Mouse (Mus musculus): ENCODE data around the gene Tmem170. TPM values are rescaled to one million over a fixed set of nuclear protein-coding genes. Genes with fewer than 3 reads are reported as not detected.

The Tmem170 gene
- polyA plus RNA-seq, 1 experiment = 1.1 TPM

DNA sequence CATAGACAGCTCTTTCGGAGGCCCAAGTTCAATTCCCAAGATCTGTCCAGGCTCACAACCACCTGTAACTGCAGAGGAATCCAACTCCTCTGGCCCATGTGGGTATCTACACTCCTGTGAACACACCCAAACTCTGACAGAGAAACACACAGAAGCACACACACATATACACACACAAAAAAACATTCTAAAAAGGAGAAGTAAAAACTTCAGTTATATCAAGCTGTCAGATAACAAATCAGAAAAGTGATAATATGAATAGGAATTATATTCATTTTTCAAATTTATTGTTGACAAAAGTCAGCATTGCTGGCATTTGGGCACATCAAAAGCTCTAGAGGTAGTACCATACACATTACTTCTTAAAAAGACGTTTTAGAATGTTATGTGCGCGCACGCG lies 29.8 kb downstream of the Tmem170 start:
- Histone ChIP-seq H3ac (ENCODE audit: control insufficient read depth, insufficient read length, low read depth) (no peak overlapping the region), H3K79me2 (ENCODE audit: control insufficient read depth, insufficient read depth) (peaks cover 71% of the 10 kb centered on the region)

DNA sequence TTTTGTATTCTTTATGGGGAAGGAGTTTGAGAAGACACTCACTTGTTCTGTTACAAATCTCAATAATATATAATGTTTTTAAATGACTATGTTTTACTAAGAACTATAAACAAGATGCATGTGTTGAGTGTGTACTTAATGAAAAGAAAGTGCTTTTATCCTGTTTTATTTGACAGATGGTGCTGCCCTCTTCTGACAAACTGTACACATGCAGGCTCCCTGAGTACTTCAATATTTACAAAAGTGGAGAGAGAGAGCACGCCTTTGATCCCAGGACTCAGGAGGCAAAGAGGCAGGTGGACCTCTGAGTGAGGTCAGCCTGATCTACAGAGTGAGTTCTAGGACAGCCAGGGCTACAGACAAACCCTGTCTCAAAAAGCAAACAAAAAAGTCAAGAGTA lies 41.0 kb downstream of the Tmem170 start:
- Histone ChIP-seq H3K79me2 (ENCODE audit: control insufficient read depth, insufficient read depth) (no peaks in the 10 kb centered on the region), H3K27me3 (ENCODE audit: control insufficient read depth, insufficient read depth, insufficient read length) (no peaks in the 10 kb centered on the region), H3K36me3 (ENCODE audit: control insufficient read depth, insufficient read depth) (peaks cover 44% of the 10 kb centered on the region), H3ac (ENCODE audit: control insufficient read depth, insufficient read length, low read depth) (no peak overlapping the region), H3K79me3 (ENCODE audit: low read depth) (no peaks in the 10 kb centered on the region), H3K4me3 (ENCODE audit: insufficient read depth, poor library complexity, severe bottlenecking) (no peak overlapping the region)
- TF ChIP-seq CEBPB (IDR thresholded peaks at IDR 0.05; ENCODE audit: low read depth) = no peak
- TF ChIP-seq MYOD1 (IDR thresholded peaks at IDR 0.05; ENCODE audit: control insufficient read depth, insufficient read length, low read depth) = no peak
- no peak for TF ChIP-seq FOSL1 (IDR thresholded peaks at IDR 0.05; ENCODE audit: insufficient read depth, low read length, poor library complexity, severe bottlenecking)
- no peak for TF ChIP-seq USF1 (IDR thresholded peaks at IDR 0.05; ENCODE audit: low read depth)
- no peak for TF ChIP-seq MYOG (IDR thresholded peaks at IDR 0.05; ENCODE audit: control insufficient read depth, extremely low read depth, insufficient read length)
- no peak for TF ChIP-seq MAX (IDR thresholded peaks at IDR 0.05)
- TF ChIP-seq CTCF (IDR thresholded peaks at IDR 0.05; ENCODE audit: control insufficient read depth, insufficient read depth, insufficient read length) = no peak

More for the DNA sequence above, 29.8 kb downstream of the Tmem170 start:
- Histone ChIP-seq H3K79me3 (ENCODE audit: low read depth) (peaks cover 50% of the 10 kb centered on the region), H3K36me3 (ENCODE audit: control insufficient read depth, insufficient read depth) (peaks cover 33% of the 10 kb centered on the region), H3K4me3 (ENCODE audit: insufficient read depth, poor library complexity, severe bottlenecking) (no peak overlapping the region), H3K27me3 (ENCODE audit: control insufficient read depth, insufficient read depth, insufficient read length) (no peaks in the 10 kb centered on the region)
- TF ChIP-seq CEBPB (IDR thresholded peaks at IDR 0.05; ENCODE audit: low read depth) = no peak
- TF ChIP-seq CTCF (IDR thresholded peaks at IDR 0.05; ENCODE audit: control insufficient read depth, insufficient read depth, insufficient read length) = no peak
- no peak for TF ChIP-seq MAX (IDR thresholded peaks at IDR 0.05)
- TF ChIP-seq FOSL1 (IDR thresholded peaks at IDR 0.05; ENCODE audit: insufficient read depth, low read length, poor library complexity, severe bottlenecking) = no peak
- TF ChIP-seq USF1 (IDR thresholded peaks at IDR 0.05; ENCODE audit: low read depth) = no peak
- no peak for TF ChIP-seq MYOG (IDR thresholded peaks at IDR 0.05; ENCODE audit: control insufficient read depth, extremely low read depth, insufficient read length)
- TF ChIP-seq MYOD1 (IDR thresholded peaks at IDR 0.05; ENCODE audit: control insufficient read depth, insufficient read length, low read depth) = no peak

DNA sequence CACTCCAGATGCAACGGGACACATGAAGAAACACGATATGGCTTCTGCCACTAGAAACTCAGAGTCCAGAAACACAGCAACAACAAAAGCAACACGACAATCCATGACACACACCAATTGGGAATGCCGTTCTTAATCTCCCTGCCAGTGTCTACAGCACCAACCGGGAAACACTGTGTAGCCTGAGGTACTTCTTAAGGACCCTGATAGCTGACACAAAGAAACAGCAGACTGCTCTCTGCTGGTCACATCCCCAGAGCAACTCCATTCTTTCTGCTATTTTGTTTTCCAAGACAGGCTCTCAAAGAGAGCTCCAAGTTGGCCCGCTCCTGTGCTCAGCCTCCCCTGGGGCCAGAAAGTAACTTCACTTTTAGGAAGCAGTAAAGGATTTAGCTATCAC lies 42.5 kb downstream of the Tmem170 start:
- Histone ChIP-seq H3K4me3 (ENCODE audit: insufficient read depth, poor library complexity, severe bottlenecking) (no peak overlapping the region), H3ac (ENCODE audit: control insufficient read depth, insufficient read length, low read depth) (no peak overlapping the region), H3K79me3 (ENCODE audit: low read depth) (no peaks in the 10 kb centered on the region), H3K36me3 (ENCODE audit: control insufficient read depth, insufficient read depth) (peaks cover 58% of the 10 kb centered on the region), H3K79me2 (ENCODE audit: control insufficient read depth, insufficient read depth) (no peaks in the 10 kb centered on the region), H3K27me3 (ENCODE audit: control insufficient read depth, insufficient read depth, insufficient read length) (no peaks in the 10 kb centered on the region)
- no peak for TF ChIP-seq MYOG (IDR thresholded peaks at IDR 0.05; ENCODE audit: control insufficient read depth, extremely low read depth, insufficient read length)
- TF ChIP-seq MYOD1 (IDR thresholded peaks at IDR 0.05; ENCODE audit: control insufficient read depth, insufficient read length, low read depth) = no peak
- no peak for TF ChIP-seq FOSL1 (IDR thresholded peaks at IDR 0.05; ENCODE audit: insufficient read depth, low read length, poor library complexity, severe bottlenecking)

DNA sequence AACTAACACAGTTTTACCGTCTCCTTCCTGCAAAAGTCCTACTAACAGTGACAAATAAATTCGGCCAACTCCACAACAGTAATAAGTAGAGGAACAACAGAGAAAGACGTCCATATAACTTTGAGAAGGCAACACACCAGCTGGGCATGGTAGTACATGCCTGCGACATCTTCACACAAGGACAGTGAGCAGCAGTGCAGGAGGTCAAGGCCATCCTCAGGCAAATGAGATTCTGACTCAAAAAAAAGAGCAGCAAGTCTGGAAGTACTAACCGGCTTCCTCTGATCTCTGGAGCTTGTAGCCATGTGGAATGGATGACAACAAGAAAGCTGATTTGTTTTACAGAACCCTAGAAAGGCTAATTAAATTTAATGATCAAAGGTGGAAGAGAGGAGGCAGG lies 43.6 kb downstream of the Tmem170 start:
- no peak overlapping the region for H3K4me3 ChIP-seq (ENCODE audit: insufficient read depth, poor library complexity, severe bottlenecking)
- no peaks in the 10 kb centered on the region for H3K79me2 ChIP-seq (ENCODE audit: control insufficient read depth, insufficient read depth)
- TF ChIP-seq CTCF (IDR thresholded peaks at IDR 0.05; ENCODE audit: control insufficient read depth, insufficient read depth, insufficient read length) = no peak
- TF ChIP-seq CEBPB (IDR thresholded peaks at IDR 0.05; ENCODE audit: low read depth) = no peak
- no peak for TF ChIP-seq USF1 (IDR thresholded peaks at IDR 0.05; ENCODE audit: low read depth)
- no peak for TF ChIP-seq MYOD1 (IDR thresholded peaks at IDR 0.05; ENCODE audit: control insufficient read depth, insufficient read length, low read depth)
- no peak for TF ChIP-seq MYOG (IDR thresholded peaks at IDR 0.05; ENCODE audit: control insufficient read depth, extremely low read depth, insufficient read length)
- TF ChIP-seq MAX (IDR thresholded peaks at IDR 0.05) = no peak
- TF ChIP-seq FOSL1 (IDR thresholded peaks at IDR 0.05; ENCODE audit: insufficient read depth, low read length, poor library complexity, severe bottlenecking) = no peak
- H3K36me3 ChIP-seq (ENCODE audit: control insufficient read depth, insufficient read depth) = peaks cover 56% of the 10 kb centered on the region
- no peak overlapping the region for H3ac ChIP-seq (ENCODE audit: control insufficient read depth, insufficient read length, low read depth)
- no peaks in the 10 kb centered on the region for H3K79me3 ChIP-seq (ENCODE audit: low read depth)
- no peaks in the 10 kb centered on the region for H3K27me3 ChIP-seq (ENCODE audit: control insufficient read depth, insufficient read depth, insufficient read length)

DNA sequence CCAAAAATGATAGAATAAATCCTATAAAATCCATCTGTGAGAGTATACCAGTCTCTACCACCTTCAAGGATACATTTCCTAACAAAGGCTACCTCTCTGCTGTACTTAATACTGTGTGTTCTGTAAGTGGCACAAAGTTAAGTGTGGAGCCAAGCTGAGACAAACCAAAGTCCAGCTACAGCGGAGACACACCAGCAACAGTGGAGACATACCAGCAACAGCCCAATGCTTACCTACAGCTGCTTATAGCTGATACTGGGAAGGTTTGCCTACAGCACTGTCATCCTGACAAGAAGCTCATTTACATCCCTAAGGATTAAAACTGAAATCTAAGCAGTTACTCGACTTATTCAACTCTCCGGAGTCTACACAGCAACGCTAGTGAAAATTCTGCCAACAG lies 44.6 kb downstream of the Tmem170 start:
- TF ChIP-seq USF1 (IDR thresholded peaks at IDR 0.05; ENCODE audit: low read depth) (no peak), MYOG (IDR thresholded peaks at IDR 0.05; ENCODE audit: control insufficient read depth, extremely low read depth, insufficient read length) (no peak), CEBPB (IDR thresholded peaks at IDR 0.05; ENCODE audit: low read depth) (no peak), MAX (IDR thresholded peaks at IDR 0.05) (no peak), CTCF (IDR thresholded peaks at IDR 0.05; ENCODE audit: control insufficient read depth, insufficient read depth, insufficient read length) (no peak), MYOD1 (IDR thresholded peaks at IDR 0.05; ENCODE audit: control insufficient read depth, insufficient read length, low read depth) (no peak)
- no peaks in the 10 kb centered on the region for H3K79me2 ChIP-seq (ENCODE audit: control insufficient read depth, insufficient read depth)
- H3ac ChIP-seq (ENCODE audit: control insufficient read depth, insufficient read length, low read depth) = no peak overlapping the region
- H3K4me3 ChIP-seq (ENCODE audit: insufficient read depth, poor library complexity, severe bottlenecking) = no peak overlapping the region
- H3K79me3 ChIP-seq (ENCODE audit: low read depth) = no peaks in the 10 kb centered on the region
- peaks cover 59% of the 10 kb centered on the region for H3K36me3 ChIP-seq (ENCODE audit: control insufficient read depth, insufficient read depth)
- no peaks in the 10 kb centered on the region for H3K27me3 ChIP-seq (ENCODE audit: control insufficient read depth, insufficient read depth, insufficient read length)

DNA sequence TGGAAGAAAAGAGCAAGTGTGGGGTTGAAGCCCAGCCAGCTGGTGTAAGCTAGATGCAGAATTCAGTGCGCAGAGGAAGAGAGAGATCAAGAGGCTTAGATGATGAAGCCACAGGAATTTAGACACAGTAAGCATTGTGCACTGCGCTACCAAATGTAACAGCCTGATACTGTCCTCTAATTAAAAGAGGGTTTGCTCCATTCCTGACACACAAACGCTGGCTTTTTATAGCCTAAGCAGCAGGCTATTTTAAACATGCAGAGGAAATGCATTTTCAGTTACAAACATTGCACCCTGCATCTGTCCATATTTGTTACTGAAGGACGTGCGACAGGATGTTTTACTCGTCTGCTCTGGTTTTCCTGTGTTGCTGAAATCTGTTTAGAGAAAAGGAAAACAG lies 48.0 kb downstream of the Tmem170 start:
- no peak for TF ChIP-seq CEBPB (IDR thresholded peaks at IDR 0.05; ENCODE audit: low read depth)
- no peak for TF ChIP-seq USF1 (IDR thresholded peaks at IDR 0.05; ENCODE audit: low read depth)
- TF ChIP-seq MAX (IDR thresholded peaks at IDR 0.05) = no peak
- TF ChIP-seq MYOG (IDR thresholded peaks at IDR 0.05; ENCODE audit: control insufficient read depth, extremely low read depth, insufficient read length) = no peak
- H3K27me3 ChIP-seq (ENCODE audit: control insufficient read depth, insufficient read depth, insufficient read length) = no peaks in the 10 kb centered on the region
- H3K36me3 ChIP-seq (ENCODE audit: control insufficient read depth, insufficient read depth) = peaks cover 72% of the 10 kb centered on the region
- no peaks in the 10 kb centered on the region for H3K79me3 ChIP-seq (ENCODE audit: low read depth)
- H3ac ChIP-seq (ENCODE audit: control insufficient read depth, insufficient read length, low read depth) = no peak overlapping the region
- H3K79me2 ChIP-seq (ENCODE audit: control insufficient read depth, insufficient read depth) = no peaks in the 10 kb centered on the region
- no peak overlapping the region for H3K4me3 ChIP-seq (ENCODE audit: insufficient read depth, poor library complexity, severe bottlenecking)
